ENCODE assay signal across 10 mouse cellular contexts in genomic region chr10:86457665-86458209, GRCm38 (mm10). TPM values are rescaled to one million over a fixed set of nuclear protein-coding genes. Genes with fewer than 3 reads are reported as not detected.
A peak's percentile ranks its signal among the peaks of the same experiment; 100 is the strongest.
DNase-seq lines count a peak whose midpoint lies in the region; ATAC-seq and TF ChIP-seq lines count a peak whose summit lies in the region.
"Had no signal": no experiment of that assay in that cellular context is flagged by ENCODE, and none has a peak within 500 bp of the region (broad histone marks: within the 10 kb centered on the region; RNA-seq: fewer than 3 reads in every experiment).

No protein-coding gene starts in this region.

- peak overlapping the region; percentile 24 for H3K4me2 ChIP-seq in forebrain, embryonic 13.5 days
- H3K4me2 ChIP-seq in midbrain, postnatal 0 days (ENCODE audit: low read depth, low read length, poor library complexity, severe bottlenecking), result no peak overlapping the region
- H3K4me2 ChIP-seq: embryonic facial prominence, embryonic 13.5 days; limb, embryonic 15.5 days had no signal

- H3K27ac ChIP-seq in gastrocnemius, adult 2 months, result peak overlapping the region; percentile 54; the same call in 1 of the 2 replicates
- H3K27ac ChIP-seq in forebrain, embryonic 13.5 days, result peak overlapping the region; percentile 36; the same call in 1 of the 2 replicates
- H3K27ac ChIP-seq in midbrain, postnatal 0 days (ENCODE audit: low read depth, low read length), result peak overlapping the region; percentile 19; the same call in 1 of the 2 replicates
- H3K27ac ChIP-seq: embryonic facial prominence, embryonic 13.5 days; limb, embryonic 15.5 days had no signal

- no peaks in the 10 kb centered on the region for H3K27me3 ChIP-seq in forebrain, embryonic 13.5 days
- no peaks in the 10 kb centered on the region for H3K27me3 ChIP-seq in midbrain, postnatal 0 days (ENCODE audit: insufficient read depth, low read length)
- H3K27me3 ChIP-seq: embryonic facial prominence, embryonic 13.5 days; limb, embryonic 15.5 days had no signal

- peak; percentile 68 for ATAC-seq in forebrain, embryonic 13.5 days
- ATAC-seq in midbrain, postnatal 0 days (ENCODE audit: low FRiP score), result peak; percentile 82
- no peak for ATAC-seq in megakaryocyte-erythroid progenitor cell, adult 5-6 weeks (replicated peaks; ENCODE audit: low FRiP score, low TSS enrichment, poor library complexity, severe bottlenecking)

- no peak overlapping the region for H3K4me3 ChIP-seq in gastrocnemius, adult 2 months
- H3K4me3 ChIP-seq in forebrain, embryonic 13.5 days, result no peak overlapping the region
- H3K4me3 ChIP-seq in midbrain, postnatal 0 days (ENCODE audit: low read depth, low read length), result no peak overlapping the region
- H3K4me3 ChIP-seq: embryonic facial prominence, embryonic 13.5 days; limb, embryonic 15.5 days had no signal

- intact Hi-C loops in gastrocnemius, adult 2 months (cut with DNase I), result no loop called here

- no peak overlapping the region for H3K9ac ChIP-seq in forebrain, embryonic 13.5 days
- H3K9ac ChIP-seq in midbrain, postnatal 0 days (replicated peaks; ENCODE audit: low read length, poor library complexity, severe bottlenecking), result no peak overlapping the region
- H3K9ac ChIP-seq: embryonic facial prominence, embryonic 13.5 days; limb, embryonic 15.5 days had no signal

- no peaks in the 10 kb centered on the region for H3K9me3 ChIP-seq in forebrain, embryonic 13.5 days (replicated peaks)
- no peaks in the 10 kb centered on the region for H3K9me3 ChIP-seq in midbrain, postnatal 0 days (ENCODE audit: low read length)
- H3K9me3 ChIP-seq: embryonic facial prominence, embryonic 13.5 days; limb, embryonic 15.5 days had no signal

- DNase-seq in gastrocnemius, adult 2 months, result no peak
- no peak for DNase-seq in gastrocnemius, postnatal 10 days
- DNase-seq in layer of hippocampus, adult 9-11 months, result peak; percentile 73
- DNase-seq in midbrain, postnatal 0 days (ENCODE audit: low spot score), result peak; percentile 75
- DNase-seq in embryo, embryonic 10.5 days (ENCODE audit: low spot score), result no peak
- DNase-seq in embryo, embryonic 11 days, result no peak

- no peak for TF ChIP-seq CTCF in gastrocnemius, adult 2 months (IDR thresholded peaks at IDR 0.05)
- no peak for TF ChIP-seq CTCF in midbrain, postnatal 0 days (IDR thresholded peaks at IDR 0.05)

- H3K36me3 ChIP-seq in forebrain, embryonic 13.5 days (ENCODE audit: poor library complexity, severe bottlenecking), result no peaks in the 10 kb centered on the region
- H3K36me3 ChIP-seq in midbrain, postnatal 0 days (ENCODE audit: insufficient read depth, low read length), result peaks cover 21% of the 10 kb centered on the region; the same call in 1 of the 2 replicates
- H3K36me3 ChIP-seq: embryonic facial prominence, embryonic 13.5 days; limb, embryonic 15.5 days had no signal

- peaks cover 37% of the 10 kb centered on the region for H3K4me1 ChIP-seq in forebrain, embryonic 13.5 days
- no peaks in the 10 kb centered on the region for H3K4me1 ChIP-seq in midbrain, postnatal 0 days (ENCODE audit: insufficient read depth, low read length)

RNA-seq across cellular contexts. Expression of gene Syn3, which starts 41.0 kb away (rescaled TPM):
- total RNA-seq in gastrocnemius, adult 2 months (2021), result under 1 TPM; 0.28 TPM
- total RNA-seq in gastrocnemius, postnatal 10 days (2021), result under 1 TPM; 0.33 to 0.43 TPM
- polyA plus RNA-seq in forebrain, embryonic 13.5 days (2015; fragmentation: Nextera tagmentation; extraction: Ambion mirVana), result 7.6 and 10.7 TPM in 2 replicates
- total RNA-seq in midbrain, postnatal 0 days (2014; rRNA removed), result 67.0 and 83.2 TPM in 2 replicates
- polyA plus RNA-seq in midbrain, postnatal 0 days (2015; fragmentation: Nextera tagmentation; extraction: Ambion mirVana), result 19.3 and 22.0 TPM in 2 replicates
- total RNA-seq in megakaryocyte-erythroid progenitor cell, adult 5-6 weeks (2014; fragmentation: Nextera tagmentation), result 0.32 and 0.59 TPM in 2 replicates
- 0.08 and 0.14 TPM in 2 replicates for total RNA-seq in megakaryocyte-erythroid progenitor cell, adult 5-6 weeks (2017)

Comparison
In these comparisons a context has a peak if more than half of its experiments do, and no peak if none do; other contexts are left out.
1. DNase-seq: peak in layer of hippocampus, adult 9-11 months (single experiment) and midbrain, postnatal 0 days (single experiment); none in gastrocnemius, adult 2 months (single experiment), gastrocnemius, postnatal 10 days (single experiment), embryo, embryonic 10.5 days (single experiment) and embryo, embryonic 11 days (single experiment).
2. RNA of gene Syn3, which starts 41.0 kb away (total RNA-seq): 67.0 to 83.2 TPM in midbrain, postnatal 0 days; 0.08 to 0.59 TPM in megakaryocyte-erythroid progenitor cell, adult 5-6 weeks, 0.33 to 0.43 TPM in gastrocnemius, postnatal 10 days and 0.28 TPM in gastrocnemius, adult 2 months; every median in the first group is over 10 times any median in the second.
3. Peak in every context shown above with its lines, with median percentiles within 50 percentile points of each other: H3K27ac ChIP-seq.